Mouse (Mus musculus): Measurements from ENCODE around the gene Dcun1d2.

- TF ChIP-seq CTCF (IDR thresholded peaks at IDR 0.05; ENCODE audit: borderline replicate concordance, control insufficient read depth, extremely low read depth, insufficient read depth, low read length, poor library complexity): no peak
- TF ChIP-seq POLR2A (IDR thresholded peaks at IDR 0.05; ENCODE audit: control insufficient read depth, extremely low read depth, insufficient read depth, low read length, poor library complexity): no peak
Measured at GRCm38 (mm10) chr8:13240691-13241090, 47.2 kb downstream of the Dcun1d2 start.
